Mouse (Mus musculus): ENCODE data around the gene Lgi1. TPM values are rescaled to one million over a fixed set of nuclear protein-coding genes. Genes with fewer than 3 reads are reported as not detected.
A peak's percentile ranks its signal among the peaks of the same experiment; 100 is the strongest.

The Lgi1 gene
- 142 and 160 TPM in 2 replicates for polyA plus RNA-seq (2011; ENCODE audit: insufficient read depth, insufficient read length, low replicate concordance, missing spikeins)

- Histone ChIP-seq H3K27ac (ENCODE audit: control insufficient read depth, insufficient read depth, low read depth, low read length, poor library complexity) (no peak within 1 kb of the TSS), H3K4me3 (replicated peaks; ENCODE audit: control insufficient read depth, low read depth, low read length) (no peak within 1 kb of the TSS), H3K4me1 (ENCODE audit: control insufficient read depth, insufficient read depth, low read length) (no peaks in the 10 kb centered on the region)
- 5% methylated on average over 21 of the region's 21 CpGs for WGBS
- TF ChIP-seq POLR2A (IDR thresholded peaks at IDR 0.05; ENCODE audit: borderline replicate concordance, control insufficient read depth, low read depth, low read length) (no peak), CTCF (IDR thresholded peaks at IDR 0.05; ENCODE audit: control insufficient read depth, insufficient read depth, low read length) (no peak)
These were observed at the start of gene Lgi1 for GRCm38 (mm10) chr19:38264505-38265500. Lgi1 (plus strand) TSS chr19:38264536.

- H3K27ac ChIP-seq (ENCODE audit: control insufficient read depth, insufficient read depth, low read depth, low read length, poor library complexity) = no peak overlapping the region
- no peak for TF ChIP-seq POLR2A (IDR thresholded peaks at IDR 0.05; ENCODE audit: borderline replicate concordance, control insufficient read depth, low read depth, low read length)
- no peak for TF ChIP-seq CTCF (IDR thresholded peaks at IDR 0.05; ENCODE audit: control insufficient read depth, insufficient read depth, low read length)
- 96% methylated on average over 3 of the region's 3 CpGs for WGBS
- H3K4me3 ChIP-seq (replicated peaks; ENCODE audit: control insufficient read depth, low read depth, low read length) = no peak overlapping the region
- H3K4me1 ChIP-seq (ENCODE audit: control insufficient read depth, insufficient read depth, low read length) = no peaks in the 10 kb centered on the region
These were observed 46.6 kb upstream of the Lgi1 start for GRCm38 (mm10) chr19:38217696-38218095.

GRCm38 (mm10) chr19:38223356-38223904 is 40.9 kb upstream of the Lgi1 start:
- Histone ChIP-seq H3K4me1 (ENCODE audit: control insufficient read depth, insufficient read depth, low read length) (no peaks in the 10 kb centered on the region; the same call in 1 of the 2 replicates), H3K27ac (ENCODE audit: control insufficient read depth, insufficient read depth, low read depth, low read length, poor library complexity) (peak overlapping the region; percentile 67; the same call in 1 of the 2 replicates), H3K4me3 (replicated peaks; ENCODE audit: control insufficient read depth, low read depth, low read length) (peak overlapping the region; percentile 82)
- TF ChIP-seq CTCF (IDR thresholded peaks at IDR 0.05; ENCODE audit: control insufficient read depth, insufficient read depth, low read length) (no peak), POLR2A (IDR thresholded peaks at IDR 0.05; ENCODE audit: borderline replicate concordance, control insufficient read depth, low read depth, low read length) (no peak)
- 4% methylated on average over 12 of the region's 12 CpGs for WGBS

- Histone ChIP-seq H3K4me3 (replicated peaks; ENCODE audit: control insufficient read depth, low read depth, low read length) (peak within 1 kb of the TSS; percentile 82), H3K4me1 (ENCODE audit: control insufficient read depth, insufficient read depth, low read length) (no peaks in the 10 kb centered on the region; the same call in 1 of the 2 replicates), H3K27ac (ENCODE audit: control insufficient read depth, insufficient read depth, low read depth, low read length, poor library complexity) (peak within 1 kb of the TSS; percentile 67)
- TF ChIP-seq CTCF (IDR thresholded peaks at IDR 0.05; ENCODE audit: control insufficient read depth, insufficient read depth, low read length) = peak; percentile 13; the same call in 1 of the 2 replicates
- peak; percentile 53; the same call in 1 of the 2 replicates for TF ChIP-seq POLR2A (IDR thresholded peaks at IDR 0.05; ENCODE audit: borderline replicate concordance, control insufficient read depth, low read depth, low read length)
- 2% methylated on average over 49 of the region's 49 CpGs for WGBS
These were observed 40.2 kb upstream of the Lgi1 start, which contains the start of gene Fra10ac1 for GRCm38 (mm10) chr19:38223905-38224684. Fra10ac1 (minus strand) TSS chr19:38224156.

GRCm38 (mm10) chr19:38224685-38225060 is 39.7 kb upstream of the Lgi1 start:
- no peak overlapping the region for H3K4me3 ChIP-seq (replicated peaks; ENCODE audit: control insufficient read depth, low read depth, low read length)
- TF ChIP-seq CTCF (IDR thresholded peaks at IDR 0.05; ENCODE audit: control insufficient read depth, insufficient read depth, low read length) (no peak), POLR2A (IDR thresholded peaks at IDR 0.05; ENCODE audit: borderline replicate concordance, control insufficient read depth, low read depth, low read length) (no peak)
- 23% methylated on average over 9 of the region's 9 CpGs for WGBS
- H3K27ac ChIP-seq (ENCODE audit: control insufficient read depth, insufficient read depth, low read depth, low read length, poor library complexity) = no peak overlapping the region
- H3K4me1 ChIP-seq (ENCODE audit: control insufficient read depth, insufficient read depth, low read length) = no peaks in the 10 kb centered on the region; the same call in 1 of the 2 replicates

GRCm38 (mm10) chr19:38228699-38229098 is 35.6 kb upstream of the Lgi1 start:
- no peak for TF ChIP-seq POLR2A (IDR thresholded peaks at IDR 0.05; ENCODE audit: borderline replicate concordance, control insufficient read depth, low read depth, low read length)
- peak; percentile 18; the same call in 1 of the 2 replicates for TF ChIP-seq CTCF (IDR thresholded peaks at IDR 0.05; ENCODE audit: control insufficient read depth, insufficient read depth, low read length)
- Histone ChIP-seq H3K27ac (ENCODE audit: control insufficient read depth, insufficient read depth, low read depth, low read length, poor library complexity) (no peak overlapping the region), H3K4me3 (replicated peaks; ENCODE audit: control insufficient read depth, low read depth, low read length) (no peak overlapping the region), H3K4me1 (ENCODE audit: control insufficient read depth, insufficient read depth, low read length) (no peaks in the 10 kb centered on the region)
- WGBS = 50% methylated on average over 2 of the region's 2 CpGs

GRCm38 (mm10) chr19:38232087-38232486 is 32.2 kb upstream of the Lgi1 start:
- no peaks in the 10 kb centered on the region; the same call in 1 of the 2 replicates for H3K4me1 ChIP-seq (ENCODE audit: control insufficient read depth, insufficient read depth, low read length)
- H3K27ac ChIP-seq (ENCODE audit: control insufficient read depth, insufficient read depth, low read depth, low read length, poor library complexity) = no peak overlapping the region
- TF ChIP-seq CTCF (IDR thresholded peaks at IDR 0.05; ENCODE audit: control insufficient read depth, insufficient read depth, low read length) (no peak), POLR2A (IDR thresholded peaks at IDR 0.05; ENCODE audit: borderline replicate concordance, control insufficient read depth, low read depth, low read length) (no peak)
- no peak overlapping the region for H3K4me3 ChIP-seq (replicated peaks; ENCODE audit: control insufficient read depth, low read depth, low read length)
- 42% methylated on average over 8 of the region's 8 CpGs for WGBS
